Mouse (Mus musculus): ENCODE results near the gene Prickle2.

Gene Prickle2

GRCm38 (mm10) chr6:92669623-92670022 is 36.3 kb downstream of the Prickle2 start:
- in situ Hi-C loops (cut with MboI; ENCODE audit: low sequenced_read_pairs), result no loop called here

- in situ Hi-C loops (cut with MboI; ENCODE audit: low sequenced_read_pairs), result no loop called here
Measured at GRCm38 (mm10) chr6:92667544-92667943, 38.4 kb downstream of the Prickle2 start.

- in situ Hi-C loops (cut with MboI; ENCODE audit: low sequenced_read_pairs), result no loop called here
Measured at GRCm38 (mm10) chr6:92665530-92665989, 40.4 kb downstream of the Prickle2 start.

GRCm38 (mm10) chr6:92663885-92664284 is 42.1 kb downstream of the Prickle2 start:
- in situ Hi-C loops (cut with MboI; ENCODE audit: low sequenced_read_pairs), result no loop called here

- in situ Hi-C loops (cut with MboI; ENCODE audit: low sequenced_read_pairs), result no loop called here
Measured at GRCm38 (mm10) chr6:92663433-92663832, 42.5 kb downstream of the Prickle2 start.

GRCm38 (mm10) chr6:92649063-92649462 is 56.9 kb downstream of the Prickle2 start:
- in situ Hi-C loops (cut with MboI; ENCODE audit: low sequenced_read_pairs), result no loop called here

GRCm38 (mm10) chr6:92648571-92648970 is 57.4 kb downstream of the Prickle2 start:
- in situ Hi-C loops (cut with MboI; ENCODE audit: low sequenced_read_pairs), result no loop called here

- in situ Hi-C loops (cut with MboI; ENCODE audit: low sequenced_read_pairs), result no loop called here
Measured at GRCm38 (mm10) chr6:92642929-92643328, 63.0 kb downstream of the Prickle2 start.

- in situ Hi-C loops (cut with MboI; ENCODE audit: low sequenced_read_pairs), result no loop called here
Measured at GRCm38 (mm10) chr6:92641956-92642355, 64.0 kb downstream of the Prickle2 start.

- in situ Hi-C loops (cut with MboI; ENCODE audit: low sequenced_read_pairs), result no loop called here
Measured at GRCm38 (mm10) chr6:92640896-92641295, 65.1 kb downstream of the Prickle2 start.

- in situ Hi-C loops (cut with MboI; ENCODE audit: low sequenced_read_pairs), result no loop called here
Measured at GRCm38 (mm10) chr6:92636431-92636830, 69.5 kb downstream of the Prickle2 start.

- in situ Hi-C loops (cut with MboI; ENCODE audit: low sequenced_read_pairs), result no loop called here
Measured at GRCm38 (mm10) chr6:92634876-92635468, 71.0 kb downstream of the Prickle2 start.

- in situ Hi-C loops (cut with MboI; ENCODE audit: low sequenced_read_pairs), result no loop called here
Measured at GRCm38 (mm10) chr6:92630991-92631390, 75.0 kb downstream of the Prickle2 start.

GRCm38 (mm10) chr6:92627711-92628110 is 78.2 kb downstream of the Prickle2 start:
- in situ Hi-C loops (cut with MboI; ENCODE audit: low sequenced_read_pairs), result no loop called here

- in situ Hi-C loops (cut with MboI; ENCODE audit: low sequenced_read_pairs), result no loop called here
Measured at GRCm38 (mm10) chr6:92627048-92627617, 78.8 kb downstream of the Prickle2 start.

GRCm38 (mm10) chr6:92625923-92626322 is 80.0 kb downstream of the Prickle2 start:
- in situ Hi-C loops (cut with MboI; ENCODE audit: low sequenced_read_pairs), result no loop called here

GRCm38 (mm10) chr6:92624306-92624705 is 81.6 kb downstream of the Prickle2 start:
- in situ Hi-C loops (cut with MboI; ENCODE audit: low sequenced_read_pairs), result no loop called here

GRCm38 (mm10) chr6:92617183-92617582 is 88.8 kb downstream of the Prickle2 start:
- in situ Hi-C loops (cut with MboI; ENCODE audit: low sequenced_read_pairs), result no loop called here

- in situ Hi-C loops (cut with MboI; ENCODE audit: low sequenced_read_pairs), result no loop called here
Measured at GRCm38 (mm10) chr6:92614771-92615170, 91.2 kb downstream of the Prickle2 start.

- in situ Hi-C loops (cut with MboI; ENCODE audit: low sequenced_read_pairs), result no loop called here
Measured at GRCm38 (mm10) chr6:92612151-92612769, 93.7 kb downstream of the Prickle2 start.

GRCm38 (mm10) chr6:92609682-92610235 is 96.2 kb downstream of the Prickle2 start:
- in situ Hi-C loops (cut with MboI; ENCODE audit: low sequenced_read_pairs), result no loop called here

- in situ Hi-C loops (cut with MboI; ENCODE audit: low sequenced_read_pairs), result no loop called here
Measured at GRCm38 (mm10) chr6:92609078-92609477, 96.9 kb downstream of the Prickle2 start.

Measured in CH12F3 (cell line).